Mouse (Mus musculus): Measurements from ENCODE around the gene Gm10181. TPM values are rescaled to one million over a fixed set of nuclear protein-coding genes. Genes with fewer than 3 reads are reported as not detected.

The Gm10181 gene
- polyA plus RNA-seq (2017; shearing (Covaris generic)), result not detected

GRCm38 (mm10) chr9:25089122-25089521 lies at the start of gene Gm10181:
Gene Gm10181, plus strand, starts transcription at chr9:25089422.

Other genes with a start within 250 kb of the Gm10181 start
- 7.1 TPM for gene Herpud2, start 62.4 kb downstream of the Gm10181 start, polyA plus RNA-seq (2017; shearing (Covaris generic))
- 410 TPM for gene Sept7, start 163.0 kb downstream of the Gm10181 start, polyA plus RNA-seq (2017; shearing (Covaris generic))

Data from activated CD4-positive, CD25-positive, alpha-beta regulatory T cell, adult 9 weeks (primary cell).